Mouse (Mus musculus) lung, adult 10 weeks (tissue): ENCODE data around the gene H2-M1. TPM values are rescaled to one million over a fixed set of nuclear protein-coding genes. Genes with fewer than 3 reads are reported as not detected.

ENCODE experiments used
- polyA plus RNA-seq: library from polyadenylated mRNA; stranded (reverse); fragments of 350-450 nt; fragmentation: Illumina TruSeq; extraction: RNeasy Lipid Tissue Mini Kit (QIAGEN cat#74804); gene quantifications from one replicate; pipeline ENCODE4 v1.2.3, GENCODE M21; 2014; ENCODE audit warnings: low read depth, low replicate concordance; ENCODE audit not compliant: insufficient read depth

The H2-M1 gene
- not detected for polyA plus RNA-seq

GRCm38 (mm10) chr17:36672119-36672518 is at the start of gene H2-M1:
H2-M1 (minus strand) TSS chr17:36672219.

GRCm38 (mm10) chr17:36642566-36642965 is 29.5 kb downstream of the H2-M1 start, which contains the start of gene H2-M9:
H2-M9 (minus strand) TSS chr17:36642666.

Other genes with a start within 250 kb of the H2-M1 start
- not detected for gene H2-M10.4, start 209.9 kb downstream of the H2-M1 start, polyA plus RNA-seq
- not detected for gene H2-M11, start 125.1 kb downstream of the H2-M1 start, polyA plus RNA-seq
- gene H2-M9, start 29.6 kb downstream of the H2-M1 start, polyA plus RNA-seq = 0.73 TPM
- not detected for gene H2-M10.5, start 100.7 kb upstream of the H2-M1 start, polyA plus RNA-seq
- not detected for gene H2-M10.6, start 140.0 kb upstream of the H2-M1 start, polyA plus RNA-seq
- gene Trim26, start 164.9 kb upstream of the H2-M1 start, polyA plus RNA-seq = 21.6 TPM
- 0.49 TPM for gene Trim15, start 195.0 kb upstream of the H2-M1 start, polyA plus RNA-seq
- gene Trim10, start 197.4 kb upstream of the H2-M1 start, polyA plus RNA-seq = 0.20 TPM
- 0.18 TPM for gene Trim40, start 217.9 kb upstream of the H2-M1 start, polyA plus RNA-seq
- gene Trim31, start 225.9 kb upstream of the H2-M1 start, polyA plus RNA-seq = not detected